Mouse (Mus musculus): ENCODE measurements around the gene Slc25a35.

GRCm38 (mm10) chr11:68956107-68956506 lies 11.8 kb upstream of the Slc25a35 start:
- TF ChIP-seq GATA1 (IDR thresholded peaks at IDR 0.05; ENCODE audit: low read length) (no peak), TAL1 (IDR thresholded peaks at IDR 0.05; ENCODE audit: low read length) (no peak)

All from erythroblast, embryonic 14.5 days (primary cell).